Mouse (Mus musculus) left cerebral cortex, adult 11 months (tissue): Measurements from ENCODE around the gene Med12.

ENCODE experiments used
- DNase-seq: peaks from one replicate; pipeline ENCODE4 v3.0.0; 2022; ENCODE audit warnings: low spot score

The Med12 gene

GRCm38 (mm10) chrX:101273875-101274738 is at the start of gene Med12:
Gene Med12, plus strand, starts transcription at chrX:101274030.
- peak; percentile 63 for DNase-seq

GRCm38 (mm10) chrX:101245011-101245410 is 28.8 kb upstream of the Med12 start:
- no peak for DNase-seq

- peak; percentile 66 for DNase-seq
These were observed 19.7 kb upstream of the Med12 start, which contains the start of gene Foxo4 for GRCm38 (mm10) chrX:101253952-101254729. Gene Foxo4, plus strand, starts transcription at chrX:101254528.

- DNase-seq, result no peak
These were observed 19.1 kb upstream of the Med12 start for GRCm38 (mm10) chrX:101254740-101255139.

GRCm38 (mm10) chrX:101256603-101257002 is 17.2 kb upstream of the Med12 start:
- no peak for DNase-seq

- DNase-seq, result no peak
These were observed 13.1 kb upstream of the Med12 start for GRCm38 (mm10) chrX:101260441-101261325.

- no peak for DNase-seq
These were observed 9.9 kb upstream of the Med12 start, which contains the start of gene Gm614 for GRCm38 (mm10) chrX:101263892-101264291. Gene Gm614, minus strand, starts transcription at chrX:101263992.

GRCm38 (mm10) chrX:101266631-101267030 is 7.2 kb upstream of the Med12 start:
- no peak for DNase-seq

- no peak for DNase-seq
These were observed 5.6 kb upstream of the Med12 start, which contains the start of gene Il2rg for GRCm38 (mm10) chrX:101268025-101268754. Gene Il2rg, minus strand, starts transcription at chrX:101268255.

- no peak for DNase-seq
These were observed 5.1 kb upstream of the Med12 start, which contains the start of gene Gm20489 for GRCm38 (mm10) chrX:101268755-101269124. Gene Gm20489, minus strand, starts transcription at chrX:101269023.

- no peak for DNase-seq
These were observed 420 bp upstream of the Med12 start for GRCm38 (mm10) chrX:101273410-101273809.

- DNase-seq, result no peak
These were observed 9.0 kb downstream of the Med12 start for GRCm38 (mm10) chrX:101282813-101283212.

- DNase-seq, result no peak
These were observed 11.7 kb downstream of the Med12 start for GRCm38 (mm10) chrX:101285534-101285933.

- no peak for DNase-seq
These were observed 12.3 kb downstream of the Med12 start for GRCm38 (mm10) chrX:101285953-101286670.

- DNase-seq, result no peak
These were observed 13.7 kb downstream of the Med12 start for GRCm38 (mm10) chrX:101287543-101287942.

GRCm38 (mm10) chrX:101288432-101288831 is 14.6 kb downstream of the Med12 start:
- no peak for DNase-seq

GRCm38 (mm10) chrX:101289037-101289436 is 15.2 kb downstream of the Med12 start:
- DNase-seq, result no peak

- no peak for DNase-seq
These were observed 16.3 kb downstream of the Med12 start for GRCm38 (mm10) chrX:101290111-101290510.

GRCm38 (mm10) chrX:101299055-101299454 is 25.2 kb downstream of the Med12 start, which contains the start of gene Nlgn3:
Gene Nlgn3, plus strand, starts transcription at chrX:101299168.
- DNase-seq, result peak; percentile 42
